Mouse (Mus musculus) heart, adult 18-20 months (tissue): ENCODE measurements around the gene Heatr5a. TPM values are rescaled to one million over a fixed set of nuclear protein-coding genes. Genes with fewer than 3 reads are reported as not detected.

Experiments used
- DNase-seq, 2 experiments: peaks; one replicate each; pipeline ENCODE4 v3.0.0; 2021 to 2022; ENCODE audit warnings: mixed read lengths in 1 of 2
- total RNA-seq, 2 experiments: library from RNA; stranded (reverse); gene quantifications; 2 replicates each; pipeline ENCODE4 v1.2.3; 2021

Heatr5a gene
- total RNA-seq, 2 experiments from 2014 or later, result 20.7 to 21.0 TPM

DNA sequence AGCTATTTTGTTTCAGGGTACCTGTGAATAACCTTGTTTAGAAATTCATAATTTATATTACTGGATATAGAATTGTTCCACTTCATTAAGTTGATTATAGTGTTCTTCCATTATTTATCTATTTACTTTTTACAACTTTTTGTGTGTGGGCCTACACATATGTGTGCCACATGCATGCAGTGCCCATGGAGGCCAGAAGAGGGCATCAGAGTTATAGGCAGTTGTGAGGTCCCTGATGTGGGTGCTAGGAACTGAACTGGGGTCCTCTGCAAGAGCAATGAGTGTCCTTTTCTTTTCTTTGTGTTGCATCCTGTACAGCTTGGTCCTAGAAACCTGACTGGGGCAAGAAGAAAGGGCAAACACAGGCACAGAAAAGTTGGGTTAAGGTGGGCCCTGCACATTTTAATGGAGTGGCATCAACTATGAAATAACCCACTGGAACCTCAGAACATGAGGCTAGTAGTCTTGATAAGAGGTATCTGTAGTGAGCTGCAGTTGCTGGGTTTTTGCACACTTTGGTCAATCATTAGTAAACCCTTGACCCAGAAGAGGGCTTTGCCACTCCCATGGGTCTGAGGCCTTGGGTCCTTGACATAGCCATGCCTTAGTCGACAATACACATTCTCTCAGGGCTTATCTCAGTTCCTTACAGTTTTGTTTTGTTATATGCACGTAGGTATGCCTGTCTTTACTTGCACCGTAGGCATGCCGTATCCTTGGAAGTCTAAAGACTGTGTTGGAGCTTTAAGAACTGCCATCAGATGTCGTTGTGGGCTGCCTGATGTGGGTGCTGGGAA lies 1.3 kb upstream of the Heatr5a start:
- peak in 1 of 2 experiments; percentile 16 for DNase-seq

DNA sequence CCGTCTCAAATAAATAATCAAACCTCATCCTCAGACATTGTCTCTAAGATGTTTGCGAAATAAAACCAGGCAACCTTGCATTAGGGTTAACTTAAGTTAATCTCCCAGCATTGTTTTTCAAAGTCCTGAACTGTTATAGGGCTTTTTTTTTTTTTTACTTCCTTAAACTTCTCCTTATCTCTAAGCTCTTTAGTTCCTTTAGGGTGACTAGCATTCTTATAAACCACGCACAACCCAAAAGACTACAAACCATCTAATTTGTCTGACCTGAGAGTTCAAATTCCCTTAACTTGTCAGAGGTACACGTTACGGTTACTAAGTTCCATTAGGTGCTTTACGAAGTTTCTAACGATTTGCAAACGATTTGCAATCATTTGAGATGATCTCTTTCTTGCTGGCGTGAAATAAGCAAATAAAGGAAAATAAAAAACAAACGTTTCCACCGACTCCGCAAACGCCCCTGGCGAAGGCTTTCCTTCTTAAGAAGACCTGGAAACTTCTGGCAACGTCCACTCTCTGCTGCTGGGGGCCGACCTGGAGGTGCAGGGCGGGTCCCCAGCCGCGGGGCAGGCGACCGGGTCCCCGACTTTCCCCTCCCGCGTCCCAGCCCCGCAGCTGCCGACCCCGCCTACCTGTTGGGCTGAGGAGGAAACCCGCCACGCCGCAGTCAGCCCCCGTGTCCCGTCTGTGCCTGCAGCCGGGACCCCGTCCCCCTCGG lies 610 bp downstream of the Heatr5a start:
- no peak for DNase-seq

DNA sequence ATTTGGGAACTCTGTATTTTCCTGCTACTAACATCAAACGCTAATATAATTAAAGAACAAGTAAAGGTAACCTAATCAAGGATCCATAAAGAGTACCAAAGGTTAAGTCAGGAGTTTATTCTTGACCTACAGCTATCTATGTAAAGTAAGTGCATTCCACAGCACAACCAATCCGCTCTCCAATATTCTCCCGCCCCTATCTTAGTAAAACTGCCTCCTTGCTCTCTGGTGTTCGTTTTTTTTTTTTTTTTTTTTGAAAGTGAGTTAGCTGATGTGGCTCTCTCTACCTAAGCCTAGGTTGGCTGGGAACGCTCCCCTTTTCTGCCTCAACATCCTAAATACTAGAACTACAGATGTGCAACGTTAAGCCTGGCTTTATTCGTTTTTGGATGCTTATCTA lies 1.2 kb downstream of the Heatr5a start:
- DNase-seq, result no peak

DNA sequence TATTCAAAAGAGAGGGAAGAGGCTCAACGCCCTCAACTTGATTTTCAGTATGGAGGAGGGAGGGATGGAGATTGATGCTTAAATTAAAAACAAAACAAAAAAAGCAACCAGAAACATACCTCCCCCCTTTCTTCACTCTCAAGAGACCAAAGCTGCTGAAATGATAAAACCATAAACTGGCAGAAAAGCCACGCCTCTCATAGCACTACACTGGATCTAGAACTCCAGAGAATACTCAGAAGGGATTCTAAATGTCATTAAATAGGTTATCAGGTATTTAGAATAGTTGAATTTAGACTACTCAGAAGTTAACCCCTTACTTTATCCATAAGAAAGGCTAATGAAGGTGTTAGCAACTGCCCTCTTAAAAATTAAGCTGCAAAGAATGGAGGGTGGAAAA lies 2.0 kb downstream of the Heatr5a start:
- DNase-seq, result no peak

DNA sequence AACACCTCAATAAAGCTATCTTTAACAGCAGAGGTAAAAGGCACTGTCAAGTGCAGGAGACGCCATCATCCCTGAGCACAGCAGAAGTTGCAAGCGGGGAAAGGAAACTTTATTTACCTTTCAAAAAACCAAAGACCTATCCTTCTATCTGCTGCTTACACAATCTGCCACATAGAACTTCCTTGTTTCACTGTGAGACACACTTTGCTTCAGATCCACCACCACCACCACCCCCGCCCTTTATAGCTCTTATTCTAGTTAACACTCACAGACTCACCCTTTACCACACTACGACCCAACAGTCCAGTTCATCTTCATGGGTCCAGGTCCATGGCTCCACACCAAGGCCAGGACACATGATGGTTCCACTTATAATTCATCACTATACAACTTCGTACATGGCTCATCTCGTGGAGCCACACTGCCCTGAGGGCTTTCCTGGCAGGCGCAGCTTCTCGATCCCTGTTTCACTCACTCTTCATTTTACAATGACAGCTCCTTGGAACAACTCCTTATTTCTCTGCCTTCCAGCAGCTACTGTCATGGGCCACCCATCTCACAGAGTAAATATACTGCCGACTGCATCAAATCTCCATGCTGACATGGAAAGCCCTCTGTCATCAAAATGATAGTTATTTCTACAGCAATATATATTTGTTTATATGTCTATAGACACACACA lies 3.1 kb downstream of the Heatr5a start:
- no peak for DNase-seq

DNA sequence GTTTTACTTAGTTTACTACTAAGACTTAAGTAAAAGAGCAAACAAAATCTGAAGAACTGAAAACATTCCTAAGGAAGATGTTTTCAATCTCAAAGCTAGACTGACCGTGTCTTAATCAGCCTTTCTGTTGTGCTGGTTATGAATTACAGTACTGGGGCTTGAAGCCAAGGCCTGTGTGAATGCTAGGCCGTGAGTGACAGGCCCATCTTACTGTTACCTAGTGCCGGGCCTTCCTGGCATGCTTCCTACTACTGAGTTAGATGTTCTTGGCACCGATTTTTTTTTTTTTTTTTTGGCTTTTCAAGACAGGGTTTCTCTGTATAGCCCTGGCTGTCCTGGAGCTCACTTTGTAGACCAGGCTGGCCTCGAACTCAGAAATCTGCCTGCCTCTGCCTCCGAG lies 13.5 kb downstream of the Heatr5a start:
- DNase-seq, result no peak

DNA sequence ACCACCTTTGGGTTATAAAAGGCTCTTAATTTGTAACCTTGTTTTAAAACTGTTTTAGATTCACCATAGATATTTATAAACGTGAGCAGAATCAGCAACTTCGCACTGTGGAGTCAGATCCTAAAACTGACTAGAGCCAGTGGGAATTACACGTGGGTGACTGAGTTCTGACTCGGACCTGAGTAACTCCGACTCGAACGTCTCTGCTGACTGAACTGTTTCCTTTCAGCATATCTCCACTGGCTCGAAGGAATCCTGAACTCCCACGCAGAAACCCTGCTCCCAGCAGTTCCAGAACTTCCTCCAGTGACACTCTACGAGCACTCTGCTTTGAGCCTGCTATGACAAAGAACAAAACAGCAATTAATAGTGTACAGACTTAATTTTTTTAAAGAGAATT lies 18.8 kb downstream of the Heatr5a start:
- DNase-seq, result no peak

DNA sequence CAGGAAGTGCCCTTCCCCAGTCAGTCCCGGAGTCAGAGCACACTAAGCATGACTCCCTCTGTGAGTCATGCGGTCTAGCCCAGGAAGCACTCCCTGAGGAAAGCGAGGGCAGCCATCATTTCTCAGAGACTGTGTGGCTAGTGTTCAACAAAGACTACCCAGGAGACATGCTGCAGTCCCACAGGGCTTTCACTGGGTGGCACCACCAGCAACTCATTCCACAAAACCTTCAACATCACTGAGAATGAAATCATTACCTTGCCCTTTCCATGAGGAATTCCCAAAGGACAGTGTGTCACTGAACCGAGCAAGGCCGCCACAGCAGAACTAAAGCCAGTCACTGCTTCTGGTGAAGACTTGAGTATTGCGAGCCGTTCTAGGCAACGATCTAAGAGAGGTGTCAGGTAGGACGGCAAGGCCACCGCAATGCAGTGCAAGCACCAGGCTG lies 23.6 kb downstream of the Heatr5a start:
- DNase-seq, result peak in 1 of 2 experiments; percentile 15

DNA sequence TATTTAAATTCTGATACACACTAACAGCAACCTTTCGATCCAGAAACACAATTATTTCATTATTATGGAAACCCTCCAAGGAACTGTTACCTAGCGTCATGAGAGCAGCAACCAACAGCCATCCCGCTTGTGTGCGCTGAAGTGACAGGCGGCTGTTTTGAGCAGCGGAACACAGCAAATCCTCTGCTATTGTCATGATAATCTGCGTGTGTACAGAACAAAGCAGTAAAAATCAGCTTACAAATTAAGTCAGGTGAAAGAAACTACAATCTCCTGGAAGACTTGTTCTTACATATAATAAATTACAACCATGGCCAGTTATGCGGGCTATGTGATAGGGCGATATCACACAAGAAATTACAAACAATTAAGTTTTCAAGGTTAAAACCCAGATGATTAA lies 25.8 kb downstream of the Heatr5a start:
- no peak for DNase-seq

DNA sequence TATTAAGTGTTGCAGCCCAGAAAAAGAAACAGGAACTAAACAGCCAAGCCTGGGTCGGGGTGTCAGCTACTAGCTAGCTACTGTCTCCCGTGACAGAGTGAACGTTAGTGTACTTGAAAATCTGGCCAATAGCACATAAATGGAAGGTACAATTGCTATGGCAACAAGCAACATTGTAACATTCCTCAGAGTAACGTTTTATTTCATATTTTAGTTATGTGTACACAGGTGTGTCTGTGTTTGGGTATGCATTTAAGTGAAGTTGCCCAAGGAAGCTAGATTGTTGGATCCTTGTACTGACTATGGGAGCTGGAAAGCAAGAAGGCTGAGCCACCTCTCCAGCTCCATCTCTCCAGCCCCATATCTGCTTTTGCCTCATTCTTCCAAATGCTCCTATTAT lies 31.3 kb downstream of the Heatr5a start:
- no peak for DNase-seq

DNA sequence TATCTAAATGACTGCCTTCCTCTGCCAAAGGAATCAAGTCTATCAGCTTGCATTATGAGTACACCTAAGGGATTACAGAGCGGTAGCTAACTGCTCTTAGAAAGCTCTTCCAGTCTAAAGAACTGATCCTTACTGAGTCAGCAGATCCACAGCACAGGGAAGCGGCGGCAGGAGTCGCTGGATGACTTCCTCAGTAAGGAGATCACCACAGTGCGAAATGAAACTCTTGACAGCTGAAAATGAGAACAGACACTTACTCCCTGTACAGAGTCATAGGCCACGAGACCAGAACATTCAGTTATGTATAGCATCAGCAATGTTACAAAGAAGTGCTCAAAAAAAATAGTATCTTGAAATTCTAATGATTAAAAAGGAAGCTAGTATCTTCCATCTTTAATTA lies 33.2 kb downstream of the Heatr5a start:
- peak in 1 of 2 experiments; percentile 46 for DNase-seq

DNA sequence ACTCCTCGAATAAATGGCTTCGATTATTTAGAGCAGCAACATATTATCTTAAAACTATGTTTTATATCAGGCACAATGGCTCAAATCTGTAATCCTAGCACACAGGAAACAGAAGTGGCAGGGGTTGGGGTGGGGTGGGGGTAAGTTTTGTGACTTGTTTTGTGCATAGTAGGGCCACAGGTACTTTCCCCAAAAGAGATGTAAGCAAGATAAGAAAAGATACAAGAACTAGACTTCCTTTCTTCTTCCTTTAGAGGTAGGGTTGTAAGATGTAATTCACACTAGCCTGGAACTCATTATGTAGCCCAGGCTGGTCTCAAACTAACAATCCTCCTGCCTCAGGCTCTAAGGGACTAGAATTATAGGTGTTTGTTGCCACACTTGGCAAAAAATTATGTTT lies 41.5 kb downstream of the Heatr5a start:
- DNase-seq, result no peak

DNA sequence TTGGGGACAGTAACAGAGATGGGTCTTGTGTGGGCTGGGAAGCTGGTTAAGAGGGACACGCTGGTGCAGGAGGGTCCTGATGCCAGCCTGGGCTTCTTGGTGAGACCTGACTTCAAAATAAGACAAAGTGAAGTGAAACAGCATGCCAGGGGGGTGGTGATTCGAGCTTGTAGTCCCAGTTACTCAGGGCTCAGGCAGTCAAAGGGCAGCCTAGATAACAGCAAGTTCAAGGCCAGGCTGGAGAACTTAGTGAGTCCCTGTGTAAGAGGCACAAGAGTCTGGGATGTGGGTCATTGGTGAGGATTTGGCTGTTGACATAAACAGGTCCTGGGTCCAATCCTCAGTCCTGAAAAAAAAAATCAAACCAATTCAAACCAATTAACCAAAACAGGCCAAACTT lies 53.9 kb downstream of the Heatr5a start:
- DNase-seq, result no peak

DNA sequence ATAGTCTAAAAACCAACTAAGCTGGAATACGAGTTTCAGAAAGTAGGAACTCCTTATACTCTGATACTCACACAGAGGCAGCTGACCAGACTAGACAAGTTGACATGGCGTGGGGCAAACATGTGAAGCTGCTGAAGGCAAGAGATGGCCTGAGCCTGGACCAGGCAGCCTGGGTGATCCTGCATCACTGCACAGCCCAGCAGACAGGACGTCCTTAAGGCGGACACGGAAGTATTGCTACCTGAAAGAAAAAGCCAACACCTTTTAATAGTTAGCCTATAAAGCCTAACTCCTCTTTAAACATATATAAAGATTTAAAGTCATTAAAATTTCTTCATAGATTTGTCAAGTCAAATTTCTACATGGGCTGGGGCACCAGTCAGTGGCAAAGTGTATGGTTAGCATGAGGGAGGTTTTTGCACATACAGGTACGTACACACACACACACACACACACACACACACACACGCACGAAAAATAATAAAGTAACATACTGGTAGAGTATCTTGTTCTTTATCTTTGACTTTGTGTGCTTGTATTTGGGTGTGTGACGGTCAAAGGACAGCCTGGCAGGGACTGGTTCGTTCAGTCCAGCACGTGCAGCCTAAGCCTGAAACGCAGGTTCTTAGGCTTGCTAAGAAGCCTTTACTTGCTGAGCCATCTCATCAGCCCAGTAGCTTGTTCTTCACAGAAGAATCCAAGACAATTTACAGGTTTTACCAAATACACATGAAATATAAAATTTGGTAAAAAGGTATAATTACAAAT lies 56.0 kb downstream of the Heatr5a start:
- DNase-seq, result no peak

DNA sequence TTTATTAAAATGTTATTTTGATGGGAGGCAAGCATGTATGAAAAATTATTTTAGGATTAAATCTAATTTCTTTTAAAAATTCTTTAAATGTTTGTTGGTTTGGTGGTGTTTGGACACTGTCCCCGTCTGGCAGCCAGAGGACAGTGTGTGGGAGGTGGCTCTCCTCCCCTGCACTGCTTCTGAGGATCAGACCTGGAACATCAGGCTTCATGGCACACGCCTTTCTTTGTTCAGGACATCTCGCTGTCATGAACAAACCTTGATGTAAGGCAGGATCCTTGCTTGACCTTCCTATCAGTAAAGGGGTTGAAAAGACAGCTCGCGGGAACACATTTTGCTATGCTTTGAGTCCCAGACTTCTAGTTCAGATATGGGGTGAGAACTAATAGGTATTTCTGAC lies 61.9 kb downstream of the Heatr5a start:
- DNase-seq, result no peak

DNA sequence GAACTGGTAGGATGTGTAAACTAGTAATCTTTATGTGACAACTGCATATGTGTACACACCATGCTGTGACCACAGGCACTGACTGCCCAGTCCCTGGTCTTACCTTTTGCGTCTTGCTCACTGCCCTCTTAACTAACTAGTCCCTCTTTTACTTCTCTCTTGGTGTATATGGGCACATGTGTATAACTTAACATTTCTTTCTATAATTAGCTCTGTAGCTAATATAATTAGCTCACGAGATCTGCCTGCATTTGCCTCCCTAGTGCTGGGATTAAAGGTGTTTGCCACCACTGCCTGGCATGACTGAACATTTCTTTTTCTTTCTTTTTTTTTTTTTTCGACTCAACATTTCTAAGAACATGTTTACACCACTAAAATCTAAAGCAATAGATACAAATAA lies 63.6 kb downstream of the Heatr5a start:
- DNase-seq, result no peak

DNA sequence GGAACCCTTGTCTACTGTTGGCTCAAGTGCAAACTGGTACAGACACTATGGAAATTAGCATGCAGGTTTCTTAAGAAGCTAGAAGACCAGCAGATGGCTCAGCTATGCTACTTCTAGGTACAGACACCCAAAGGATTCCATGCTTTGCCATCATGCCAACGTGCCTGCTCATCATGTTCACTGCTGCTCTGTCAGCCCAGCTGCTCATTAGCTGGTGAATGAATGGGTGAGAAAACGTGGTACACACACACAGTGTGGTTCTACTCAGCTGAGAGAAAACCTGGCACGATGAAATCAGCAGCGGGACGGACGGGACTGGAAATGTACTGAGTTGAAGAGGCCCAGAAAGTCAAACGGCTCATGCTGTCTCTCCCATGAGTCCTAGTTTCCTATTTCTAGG lies 70.6 kb downstream of the Heatr5a start:
- DNase-seq, result no peak

DNA sequence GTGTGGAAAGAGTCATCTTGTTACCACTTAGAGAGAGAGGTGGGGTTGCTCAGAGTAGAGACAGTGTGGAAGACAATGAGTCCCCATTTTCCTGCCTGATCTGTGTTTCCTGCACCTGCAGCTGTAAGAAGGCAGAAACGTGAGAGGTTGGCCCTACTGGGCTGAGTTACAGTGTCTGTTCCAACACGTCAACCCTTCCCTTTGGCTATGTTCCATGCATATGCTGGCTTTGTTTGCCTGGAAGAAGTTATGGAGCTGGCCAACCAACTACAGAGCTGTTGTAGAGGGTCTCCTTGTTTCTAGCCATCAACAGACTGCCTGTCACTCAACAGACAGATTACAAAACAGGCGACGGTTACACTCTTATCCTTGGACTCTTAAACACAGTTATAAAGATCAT lies 74.2 kb downstream of the Heatr5a start:
- no peak for DNase-seq

DNA sequence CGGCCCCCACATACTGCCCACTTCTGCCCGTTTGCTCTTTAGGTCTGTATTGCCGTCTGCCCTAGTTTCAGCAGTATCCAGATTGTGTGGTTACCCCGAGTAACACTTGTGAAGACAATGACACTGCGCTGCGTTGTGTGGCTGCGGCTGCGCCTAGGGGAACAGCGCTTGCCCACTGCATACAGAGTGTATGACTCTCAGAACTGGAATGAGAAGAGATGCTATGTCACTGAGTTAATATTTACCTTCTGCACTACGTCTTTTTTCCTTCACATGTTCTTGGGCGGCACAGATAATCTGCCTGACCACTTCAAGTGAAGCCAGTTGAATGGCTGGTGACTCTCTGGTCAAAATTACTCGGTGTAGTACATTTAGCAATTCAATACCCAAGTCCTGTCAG lies 82.5 kb downstream of the Heatr5a start:
- no peak for DNase-seq

DNA sequence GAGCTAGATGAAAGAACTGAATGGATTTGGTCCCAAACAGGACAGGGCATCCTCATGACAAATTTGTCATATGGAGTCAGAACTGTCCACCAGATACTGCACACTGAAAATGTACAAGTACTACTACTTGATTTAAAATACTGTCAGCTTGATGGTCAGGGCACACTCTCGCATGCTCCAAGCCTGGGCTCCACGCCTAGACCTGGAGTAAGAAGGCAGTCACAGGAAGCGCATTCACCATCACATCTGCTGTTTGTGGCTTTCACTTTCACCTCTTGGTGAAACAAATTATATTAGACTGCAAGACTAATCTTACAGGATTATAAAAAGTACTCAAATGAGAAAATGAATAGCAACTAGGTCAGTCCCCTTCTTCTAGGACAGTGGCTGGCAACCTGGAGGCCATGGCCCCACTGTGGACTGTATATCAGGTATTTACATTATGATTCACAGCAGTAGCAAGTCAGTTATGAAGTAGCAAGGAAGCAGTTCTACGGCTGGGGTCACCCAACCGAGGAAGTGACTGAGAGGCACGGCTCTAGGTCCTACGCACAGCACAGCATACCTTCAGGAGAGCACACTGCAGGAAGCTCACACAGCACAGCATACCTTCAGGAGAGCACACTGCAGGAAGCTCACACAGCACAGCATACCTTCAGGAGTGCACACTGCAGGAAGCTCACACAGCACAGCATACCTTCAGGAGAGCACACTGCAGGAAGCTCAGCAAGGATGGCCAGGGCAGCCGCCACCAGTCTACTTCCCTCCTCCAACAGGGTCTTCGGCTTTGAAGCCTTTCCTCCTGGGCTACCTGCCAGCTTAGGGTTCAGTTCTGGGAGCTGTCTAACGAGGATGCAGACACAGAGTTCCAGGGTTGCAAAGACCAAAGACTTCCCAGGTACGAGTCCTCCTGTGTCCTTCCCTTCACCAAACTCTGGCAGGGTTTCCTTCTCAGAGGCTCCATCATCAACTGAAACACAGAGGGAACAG lies 83.5 kb downstream of the Heatr5a start:
- no peak for DNase-seq

DNA sequence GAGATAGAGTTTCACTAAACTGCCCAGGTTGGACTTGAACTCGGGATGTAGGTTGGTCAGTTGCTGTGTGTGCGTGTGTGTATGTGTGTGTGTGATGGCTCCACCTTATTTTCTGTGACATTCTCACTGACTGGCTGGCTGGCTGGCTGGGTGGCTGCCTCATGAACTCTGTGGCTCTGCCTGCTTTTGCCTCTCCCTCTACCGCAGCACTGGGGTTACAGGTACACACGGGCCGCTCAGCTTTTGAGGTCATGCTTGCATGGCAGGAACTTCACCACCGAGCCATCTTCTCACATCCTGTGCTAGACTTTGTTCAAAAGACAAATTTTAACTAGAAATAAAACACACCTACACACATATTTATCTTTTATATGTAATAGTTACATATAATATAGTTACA lies 84.8 kb downstream of the Heatr5a start:
- DNase-seq, result no peak
